Mouse (Mus musculus) telencephalon, adult 2 months (tissue): ENCODE data around the gene Mgl2.
"Not testable (repeated sequence)": the region's sequence is repeated elsewhere in the genome, so short reads cannot be mapped to it uniquely, and the experiment has no call there.

Source experiments
- DNase-seq: peaks from one replicate; pipeline ENCODE4 v3.0.0-alpha.2; 2011; ENCODE audit warnings: low read depth, low spot score

Gene Mgl2

GRCm38 (mm10) chr11:70129926-70130379 lies at the start of gene Mgl2:
Gene Mgl2, plus strand, starts transcription at chr11:70130329.
- no peak for DNase-seq

- DNase-seq = no peak
These were observed 49.1 kb upstream of the Mgl2 start for GRCm38 (mm10) chr11:70080803-70081590.

- DNase-seq = peak; percentile 26
These were observed 45.6 kb upstream of the Mgl2 start for GRCm38 (mm10) chr11:70084563-70084962.

- no peak for DNase-seq
These were observed 37.9 kb upstream of the Mgl2 start, which contains the start of gene Asgr2 for GRCm38 (mm10) chr11:70091986-70092783. Gene Asgr2, plus strand, starts transcription at chr11:70092644.

- no peak for DNase-seq
These were observed 32.7 kb upstream of the Mgl2 start for GRCm38 (mm10) chr11:70097396-70097795.

GRCm38 (mm10) chr11:70099102-70099501 lies 31.0 kb upstream of the Mgl2 start:
- no peak for DNase-seq

GRCm38 (mm10) chr11:70099809-70100208 lies 30.3 kb upstream of the Mgl2 start:
- DNase-seq = no peak

- DNase-seq = no peak
These were observed 26.3 kb upstream of the Mgl2 start for GRCm38 (mm10) chr11:70103701-70104315.

GRCm38 (mm10) chr11:70107085-70107484 lies 23.0 kb upstream of the Mgl2 start:
- no peak for DNase-seq

- no peak for DNase-seq
These were observed 20.0 kb upstream of the Mgl2 start for GRCm38 (mm10) chr11:70110146-70110545.

- DNase-seq = peak; percentile 4
These were observed 15.6 kb upstream of the Mgl2 start for GRCm38 (mm10) chr11:70114562-70114961.

- DNase-seq = no peak
These were observed 14.2 kb upstream of the Mgl2 start for GRCm38 (mm10) chr11:70115901-70116300.

- DNase-seq = not testable (repeated sequence)
These were observed 4.9 kb downstream of the Mgl2 start for GRCm38 (mm10) chr11:70135001-70135400.

- not testable (repeated sequence) for DNase-seq
These were observed 5.8 kb downstream of the Mgl2 start for GRCm38 (mm10) chr11:70135925-70136324.

GRCm38 (mm10) chr11:70139171-70139570 lies 9.0 kb downstream of the Mgl2 start:
- no peak for DNase-seq

- no peak for DNase-seq
These were observed 20.9 kb downstream of the Mgl2 start for GRCm38 (mm10) chr11:70151072-70151471.

- not testable (repeated sequence) for DNase-seq
These were observed 25.8 kb downstream of the Mgl2 start, which contains the start of gene Clec10a for GRCm38 (mm10) chr11:70155897-70156296. Gene Clec10a, plus strand, starts transcription at chr11:70156197.

GRCm38 (mm10) chr11:70162336-70162735 lies 32.2 kb downstream of the Mgl2 start:
- DNase-seq = no peak

GRCm38 (mm10) chr11:70165972-70166921 lies 36.1 kb downstream of the Mgl2 start:
- no peak for DNase-seq

- no peak for DNase-seq
These were observed 38.0 kb downstream of the Mgl2 start for GRCm38 (mm10) chr11:70168136-70168535.

GRCm38 (mm10) chr11:70169471-70169870 lies 39.3 kb downstream of the Mgl2 start:
- DNase-seq = not testable (repeated sequence)
